Mouse (Mus musculus) cerebellum, adult 11 months (tissue): ENCODE results near the gene Prl7b1.

Experiments used
- DNase-seq: peaks from one replicate; pipeline ENCODE4 v3.0.0; 2022

Prl7b1 gene

GRCm38 (mm10) chr13:27610482-27610881 lies at the start of gene Prl7b1:
Gene Prl7b1, minus strand, starts transcription at chr13:27610582.
- no peak for DNase-seq

- no peak for DNase-seq
These were observed 32.0 kb upstream of the Prl7b1 start, which contains the start of gene Prl7a1 for GRCm38 (mm10) chr13:27642393-27642792. Gene Prl7a1, minus strand, starts transcription at chr13:27642493.

GRCm38 (mm10) chr13:27582071-27582470 lies 28.3 kb downstream of the Prl7b1 start, which contains the start of gene Prl8a1:
Gene Prl8a1, minus strand, starts transcription at chr13:27582171.
- DNase-seq = no peak

- DNase-seq = no peak
These were observed 45.9 kb downstream of the Prl7b1 start, which contains the start of gene Prl8a9 for GRCm38 (mm10) chr13:27564506-27564905. Gene Prl8a9, minus strand, starts transcription at chr13:27564606.

GRCm38 (mm10) chr13:27553336-27553735 lies 57.0 kb downstream of the Prl7b1 start:
- no peak for DNase-seq
